Mouse (Mus musculus) adrenal gland, postnatal 4 days (tissue): ENCODE data around the gene Ttc3. TPM values are rescaled to one million over a fixed set of nuclear protein-coding genes. Genes with fewer than 3 reads are reported as not detected.
A peak's percentile ranks its signal among the peaks of the same experiment; 100 is the strongest.
"Not testable (repeated sequence)": the region's sequence is repeated elsewhere in the genome, so short reads cannot be mapped to it uniquely, and the experiment has no call there.

Experiments
- DNase-seq, 2 experiments: peaks; one replicate each; pipeline ENCODE4 v3.0.0; 2021 to 2022; ENCODE audit warnings: low spot score in 2 of 2, mixed read lengths in 2 of 2
- long read RNA-seq, 2 experiments: library from polyadenylated mRNA; stranded (forward); transcript quantifications; one replicate each; pipeline ENCODE4 v2.0.0; 2021
- total RNA-seq, 2 experiments: library from RNA; stranded (reverse); gene quantifications; 2 replicates each; pipeline ENCODE4 v1.2.3; 2021

The Ttc3 gene
- 100 to 1,000 TPM; 163 to 178 TPM for total RNA-seq
- long read RNA-seq, experiment 1, partial matches to known transcripts, result 6 of 11 reads
- long read RNA-seq, experiment 1, other reads (novel, unspliced or antisense), result 5 of 11 reads
- long read RNA-seq, experiment 2, partial matches to known transcripts, result 27 of 99 reads
- long read RNA-seq, experiment 2, other reads (novel, unspliced or antisense), result 60 of 99 reads

DNA sequence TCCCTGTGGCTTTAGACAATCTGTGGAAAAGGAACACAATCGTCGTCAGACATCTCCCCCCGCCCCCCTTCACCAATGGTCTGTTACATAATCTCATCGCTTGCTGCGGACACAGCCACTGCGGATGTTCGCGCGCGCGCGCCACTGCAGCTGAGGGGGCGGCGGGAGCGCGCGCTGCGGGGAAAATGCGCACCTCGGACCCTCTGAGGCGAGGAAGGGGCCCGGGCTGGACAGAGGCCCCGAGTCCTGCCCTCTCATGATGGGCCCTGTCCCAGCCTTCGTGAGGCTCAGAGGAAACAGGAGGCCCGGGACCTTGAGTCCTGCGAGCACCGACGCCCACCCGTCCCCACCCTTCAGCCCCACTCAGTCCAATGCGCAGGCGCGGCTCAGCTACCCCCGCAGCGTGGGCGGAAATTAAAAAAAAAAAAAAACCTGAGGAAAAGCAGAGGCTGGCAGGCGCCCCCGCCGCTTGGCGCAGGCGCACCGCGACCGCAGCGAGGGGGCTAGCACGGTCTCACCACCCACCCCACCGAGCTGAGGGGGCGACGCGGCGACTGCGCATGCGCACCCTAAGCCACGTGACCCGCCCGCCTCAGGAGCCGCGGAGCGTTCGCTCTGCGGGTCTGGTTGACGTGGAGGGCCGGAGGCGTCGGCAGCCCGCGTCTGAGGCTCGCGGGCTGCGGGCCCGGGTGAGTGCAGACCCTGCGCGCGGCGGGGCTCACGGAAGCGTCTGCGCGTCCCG, at the start of gene Ttc3:
Gene Ttc3 (plus strand): TSS at position 446 of the 742 bp plus-strand sequence.
- peak; percentile 89 to 92 for DNase-seq

DNA sequence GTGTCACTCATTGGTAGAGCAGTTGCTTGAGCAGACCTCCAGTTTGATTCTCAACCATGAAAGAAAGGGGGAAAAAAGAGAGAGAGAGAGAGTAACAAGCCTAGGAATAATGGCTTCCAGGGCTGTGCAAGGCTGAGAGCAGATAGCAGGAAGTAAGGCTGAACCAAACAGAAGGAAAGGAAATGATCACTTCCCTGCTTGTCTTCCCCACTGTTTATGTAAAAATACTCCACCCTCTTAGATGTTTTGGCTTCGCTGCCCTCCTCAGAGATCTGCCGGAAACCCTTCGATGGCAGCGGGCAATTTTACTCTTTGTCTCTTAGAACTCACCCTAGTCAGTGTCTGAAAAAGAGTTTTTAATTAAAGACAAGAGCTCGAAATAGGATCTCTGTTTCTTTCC, 46.7 kb upstream of the Ttc3 start:
- DNase-seq, result no peak

DNA sequence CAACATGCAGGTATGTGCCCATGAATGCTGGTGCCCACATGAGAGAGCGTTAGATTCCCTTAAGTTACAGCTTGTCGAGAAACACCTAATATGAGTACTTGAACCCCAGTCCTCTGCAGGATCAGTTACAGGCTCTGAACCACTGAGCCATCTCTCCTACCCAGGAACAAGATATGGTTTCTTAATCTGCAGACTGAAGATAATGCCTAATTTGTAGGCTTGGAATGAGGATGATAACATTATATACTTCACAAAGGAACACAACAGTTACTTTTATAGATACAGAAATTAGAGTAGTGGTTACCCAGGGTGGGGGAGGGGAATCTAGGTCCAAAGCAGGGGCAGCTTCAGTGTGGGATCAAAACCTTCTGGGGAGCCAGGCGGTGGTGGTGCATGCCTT, 44.4 kb upstream of the Ttc3 start:
- DNase-seq, result no peak

DNA sequence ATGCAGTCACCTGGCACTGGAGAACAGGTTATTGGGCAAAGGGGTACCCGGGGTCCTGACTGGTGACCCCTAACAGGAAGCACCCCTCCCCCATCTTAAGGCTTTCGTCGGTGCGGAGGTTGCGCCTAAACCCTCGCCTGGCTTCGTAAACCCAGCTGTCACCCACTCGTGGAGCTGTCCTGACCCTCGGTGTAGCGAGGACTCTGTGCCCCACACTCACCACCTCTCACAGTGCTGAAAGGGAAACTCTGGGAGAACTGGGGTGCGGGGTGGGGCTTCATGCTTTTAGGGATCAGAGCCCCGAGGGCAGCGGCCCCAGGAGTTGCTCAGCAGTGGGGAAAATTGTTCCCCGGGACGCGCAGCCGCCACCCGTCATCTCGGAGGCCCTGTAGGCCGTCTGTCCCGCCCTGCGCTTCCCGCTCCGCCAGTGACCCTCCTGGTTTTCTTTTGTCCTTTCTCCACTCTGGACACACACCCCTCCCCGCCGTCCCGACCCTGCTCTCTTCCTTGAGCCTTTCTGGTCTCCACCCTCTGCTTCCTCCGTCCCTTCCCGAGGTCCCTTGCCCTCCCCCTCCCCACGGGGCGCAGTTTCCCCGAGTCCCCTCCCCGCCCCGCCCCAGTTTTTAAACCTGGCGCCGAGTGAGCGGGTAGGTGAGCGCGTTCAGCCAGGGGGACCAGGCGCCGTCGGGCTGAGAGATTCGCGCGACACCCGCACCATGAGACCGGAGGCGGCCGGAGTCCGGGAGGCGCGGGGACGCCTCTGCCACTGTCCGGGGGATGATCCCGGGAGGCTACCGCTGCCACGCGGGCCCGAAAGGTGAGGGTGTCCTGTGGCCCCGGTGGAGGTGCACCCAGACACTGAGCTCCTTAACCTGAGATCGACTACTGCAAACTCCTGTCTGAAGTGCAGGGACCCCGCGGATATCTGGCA, 42.4 kb upstream of the Ttc3 start, which contains the start of gene Ripply3:
Gene Ripply3 (plus strand): TSS at position 640 of the 931 bp plus-strand sequence.
- peak; percentile 18 to 37 for DNase-seq

DNA sequence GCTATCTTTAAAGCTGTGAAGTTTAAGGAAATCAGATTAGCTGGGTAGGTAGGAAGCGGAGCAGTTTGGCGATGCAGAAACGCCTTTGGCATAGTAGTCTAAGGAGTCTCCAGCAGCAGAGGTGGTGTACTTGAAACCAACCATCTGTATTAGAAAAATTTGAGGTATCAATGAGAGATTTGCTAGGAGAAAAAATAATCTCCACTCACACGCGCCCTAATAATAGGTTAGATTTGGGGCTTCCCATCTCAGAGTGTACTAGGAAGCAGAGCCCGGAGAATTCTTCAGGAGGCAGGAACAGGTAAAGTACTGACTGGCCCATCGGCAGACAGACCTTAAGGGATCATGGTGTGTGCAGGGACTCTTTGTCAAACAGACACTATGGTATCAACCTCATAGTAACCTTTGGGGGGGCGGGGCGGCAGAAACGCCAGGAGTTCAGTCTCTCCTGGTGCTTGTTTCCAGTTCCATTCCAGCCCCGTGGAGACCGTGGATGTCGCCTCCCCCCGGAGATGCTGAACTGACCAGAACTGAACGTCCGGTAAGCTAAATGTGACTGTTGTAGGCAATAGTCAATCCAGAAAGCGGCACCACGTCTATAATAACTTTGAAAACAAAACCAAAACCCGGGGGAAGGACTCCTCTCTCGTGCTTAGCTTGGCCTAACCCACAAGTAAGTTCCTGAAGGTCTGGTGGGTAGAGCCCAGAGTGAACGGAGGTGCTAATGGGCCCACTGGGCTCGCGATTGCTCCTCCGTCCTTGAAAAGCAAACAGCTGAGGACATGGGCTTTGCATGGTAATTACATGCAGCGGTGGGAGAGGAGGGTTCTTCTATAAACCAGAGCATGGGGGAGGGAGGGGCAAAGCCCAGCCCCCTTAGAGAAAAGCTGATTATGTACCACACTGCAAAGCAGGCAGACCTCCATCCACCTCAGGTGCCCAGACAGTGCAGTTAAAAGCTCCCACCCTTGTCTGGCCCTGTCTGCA, 41.2 kb upstream of the Ttc3 start:
- no peak for DNase-seq

DNA sequence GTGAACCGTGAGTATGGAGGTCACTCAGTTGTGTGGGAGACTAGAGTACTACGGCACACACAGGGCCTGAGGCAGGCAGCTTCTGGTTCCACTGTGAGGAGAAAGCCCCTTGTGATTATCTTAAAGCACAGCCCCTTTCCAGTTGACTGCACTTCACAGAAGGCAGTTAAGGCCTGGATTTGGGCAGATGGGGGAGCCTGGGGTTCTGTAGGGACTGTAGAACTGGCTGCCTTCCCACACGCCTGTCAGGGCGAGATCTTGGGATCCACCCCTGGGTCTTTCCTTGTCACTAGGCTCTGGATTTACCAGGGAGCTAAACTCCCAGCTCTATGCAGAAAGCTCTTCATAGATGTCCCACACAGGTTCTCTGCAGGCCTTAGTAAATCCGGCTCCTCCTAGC, 40.0 kb upstream of the Ttc3 start:
- no peak for DNase-seq

DNA sequence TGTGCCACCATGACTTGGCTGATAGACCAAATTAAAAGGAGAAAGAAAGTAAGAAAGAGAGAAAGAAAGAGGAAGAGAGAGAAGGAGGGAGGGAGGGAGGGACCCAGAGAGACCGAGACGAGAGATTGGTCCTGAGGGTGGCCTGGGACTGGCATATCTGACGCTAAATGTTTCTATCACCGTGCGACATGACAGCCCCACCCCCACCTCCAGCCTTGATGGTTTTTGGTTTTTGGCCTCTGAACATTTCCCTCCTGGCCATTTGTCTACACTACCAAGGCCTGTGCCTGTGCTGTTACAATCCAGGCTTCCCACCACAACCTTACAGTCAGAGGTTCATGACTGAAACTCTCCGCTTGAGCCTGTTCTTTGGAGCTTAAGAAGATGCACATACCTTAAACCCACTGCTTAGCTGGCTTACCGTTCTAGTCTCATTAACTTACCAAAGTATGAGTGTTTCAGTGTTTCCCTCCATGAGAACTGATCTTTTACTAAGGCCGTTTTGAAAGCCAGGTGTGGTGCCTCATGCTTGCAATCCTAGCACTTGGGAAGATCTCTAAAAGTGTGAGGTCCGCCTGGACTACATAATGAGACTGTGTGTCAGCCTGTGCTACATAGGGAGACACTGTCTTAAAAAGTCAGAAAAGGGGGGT, 39.1 kb upstream of the Ttc3 start:
- no peak for DNase-seq

DNA sequence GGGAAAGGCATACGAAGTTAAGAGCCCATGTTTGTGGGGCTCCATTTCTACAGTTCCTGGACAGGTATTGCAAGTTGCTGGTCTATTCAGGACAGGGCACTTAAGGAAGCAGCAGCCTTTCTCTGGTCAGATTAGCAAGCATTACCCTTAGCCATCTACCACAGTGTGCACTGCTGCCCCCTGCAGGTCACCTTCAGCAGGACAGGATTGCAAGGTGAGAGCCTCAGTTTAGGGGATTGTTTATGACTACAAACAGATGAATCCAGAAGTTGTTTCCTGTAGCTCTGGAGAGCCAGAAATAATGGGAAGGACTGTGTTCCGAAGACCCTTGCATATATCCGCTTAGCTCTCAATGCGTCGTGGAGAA, 38.5 kb upstream of the Ttc3 start:
- DNase-seq, result peak; percentile 30 to 53

DNA sequence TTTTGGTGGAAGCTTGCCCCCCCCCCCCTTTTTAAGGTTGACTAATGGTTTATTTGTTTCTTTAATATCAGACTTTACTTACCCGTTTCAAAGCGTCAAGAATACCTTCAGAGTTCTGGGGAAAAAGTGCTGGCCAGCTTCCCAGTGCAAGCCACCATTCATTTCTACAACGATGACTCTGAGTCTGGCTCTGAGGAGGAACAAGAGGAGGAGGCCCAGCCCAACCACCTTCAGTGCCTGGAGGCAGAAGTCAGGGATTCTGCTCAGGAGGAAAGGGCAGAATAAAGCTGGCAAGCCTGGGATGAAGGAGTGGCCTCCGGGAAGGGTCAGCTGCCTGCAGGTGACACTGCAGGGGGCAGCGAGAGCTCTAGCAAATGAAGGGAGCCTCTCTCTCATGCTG, 34.8 kb upstream of the Ttc3 start:
- DNase-seq, result no peak

DNA sequence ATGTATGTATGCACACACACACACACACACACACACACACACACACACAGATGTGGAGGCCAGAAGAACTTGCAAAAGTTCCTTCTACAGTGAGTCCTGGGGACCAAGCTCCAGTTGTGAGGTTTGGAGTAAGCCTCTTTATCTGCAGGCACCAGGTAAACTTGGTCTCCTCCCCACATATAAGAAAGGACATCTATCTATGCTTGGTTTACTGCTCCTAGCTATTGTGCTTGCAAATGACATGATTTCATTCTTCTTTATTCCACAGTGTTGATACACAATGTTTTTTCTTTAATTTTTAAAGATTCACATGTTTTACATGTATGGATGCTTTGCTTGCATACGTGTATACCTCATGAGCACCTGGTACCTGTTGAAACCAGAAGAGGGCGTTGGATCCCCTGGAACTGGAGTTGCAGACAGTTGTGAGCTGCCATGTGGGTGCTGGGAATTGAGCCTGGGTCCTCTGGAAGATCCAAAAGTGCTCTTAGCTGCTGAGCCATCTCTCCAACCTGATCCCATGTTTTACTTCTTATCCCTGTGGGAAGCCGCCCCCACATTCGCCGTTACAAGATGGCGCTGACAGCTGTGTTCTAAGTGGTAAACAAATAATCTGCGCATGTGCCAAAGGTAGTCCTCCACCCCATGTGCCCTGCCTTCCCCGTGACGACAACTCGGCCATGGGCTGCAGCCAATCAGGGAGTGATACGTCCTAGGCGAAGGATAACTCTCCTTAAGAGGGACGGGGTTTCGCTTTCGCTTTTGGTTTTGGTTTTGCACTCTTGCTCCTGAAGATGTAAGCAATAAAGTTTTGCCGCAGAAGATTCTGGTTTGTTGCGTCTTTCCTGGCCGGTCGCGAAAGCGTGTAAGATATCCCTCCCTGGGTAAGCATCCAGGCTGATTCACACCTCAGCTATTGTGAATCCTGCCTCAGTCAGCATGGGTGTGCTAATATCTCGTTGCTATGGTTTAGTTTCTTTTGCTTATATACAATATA, 31.0 kb upstream of the Ttc3 start:
- DNase-seq, result not testable (repeated sequence)

DNA sequence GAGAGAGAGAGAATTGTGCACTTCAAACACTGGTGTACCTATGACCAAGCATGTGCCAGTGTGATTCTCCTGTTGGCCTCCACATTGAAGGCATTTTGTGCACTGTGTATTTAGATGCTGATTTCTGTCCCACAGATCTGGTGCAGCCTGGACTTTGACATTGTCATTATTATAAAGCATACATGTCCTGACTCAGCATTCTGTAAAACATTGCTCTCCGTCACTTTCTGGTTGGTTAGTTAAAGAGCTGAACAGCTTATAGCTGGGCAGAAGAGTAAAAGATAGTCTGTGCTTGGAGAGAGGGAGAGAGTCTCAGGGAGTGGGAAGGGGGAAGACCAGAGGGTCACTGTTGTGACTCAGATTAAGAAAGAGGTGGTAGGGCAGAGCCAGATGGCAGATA, 24.7 kb upstream of the Ttc3 start:
- DNase-seq, result no peak

DNA sequence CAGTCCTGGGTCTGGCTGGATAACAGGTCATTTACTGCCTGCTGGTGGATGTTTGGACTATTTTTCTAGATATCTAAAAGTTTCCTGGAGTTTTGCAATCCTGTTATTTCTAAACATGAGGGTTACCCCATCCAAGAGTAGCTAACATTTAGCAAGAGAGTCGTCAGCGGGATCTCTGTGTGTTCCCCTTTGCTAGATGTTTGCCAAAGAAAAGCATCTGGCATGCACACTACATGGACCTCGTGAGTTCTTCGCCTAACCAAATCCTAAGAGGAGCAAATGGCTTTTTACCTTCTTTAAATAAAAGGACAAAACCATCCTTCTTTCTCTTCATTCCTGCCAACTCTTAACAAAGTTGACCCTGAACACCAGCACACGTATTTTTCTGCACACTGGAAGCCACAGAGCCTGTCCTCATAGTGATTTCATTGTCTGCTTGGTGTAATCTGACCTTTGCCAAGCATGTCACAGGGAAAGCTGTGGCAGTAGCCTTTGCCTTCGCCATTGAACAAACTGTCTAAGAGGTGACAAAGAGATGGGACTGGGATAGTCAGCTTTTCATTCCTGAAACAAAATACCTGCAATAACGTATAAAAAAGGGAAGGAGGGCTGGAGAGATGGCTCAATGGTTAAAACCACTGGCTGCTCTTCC, 23.2 kb upstream of the Ttc3 start:
- no peak for DNase-seq

DNA sequence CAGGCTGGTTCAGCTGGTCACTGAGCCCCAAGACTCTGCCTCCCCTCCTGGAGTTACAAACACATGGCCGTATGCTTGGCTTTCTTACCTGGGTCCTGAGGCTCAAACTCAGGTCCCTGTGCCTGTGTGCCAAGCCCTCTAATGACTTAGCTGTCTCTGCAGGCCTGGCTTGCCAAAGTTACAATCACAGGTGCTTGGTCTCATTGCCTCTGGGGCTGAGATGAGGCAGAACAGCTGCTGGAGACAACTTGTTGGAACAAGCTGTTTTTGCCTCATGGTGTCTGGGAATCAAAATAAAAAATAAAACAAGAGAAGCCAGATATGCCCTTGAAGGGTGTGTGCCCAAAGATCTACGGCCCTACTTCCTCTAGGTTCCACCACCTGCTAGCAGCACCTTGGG, 21.6 kb upstream of the Ttc3 start:
- DNase-seq, result no peak

DNA sequence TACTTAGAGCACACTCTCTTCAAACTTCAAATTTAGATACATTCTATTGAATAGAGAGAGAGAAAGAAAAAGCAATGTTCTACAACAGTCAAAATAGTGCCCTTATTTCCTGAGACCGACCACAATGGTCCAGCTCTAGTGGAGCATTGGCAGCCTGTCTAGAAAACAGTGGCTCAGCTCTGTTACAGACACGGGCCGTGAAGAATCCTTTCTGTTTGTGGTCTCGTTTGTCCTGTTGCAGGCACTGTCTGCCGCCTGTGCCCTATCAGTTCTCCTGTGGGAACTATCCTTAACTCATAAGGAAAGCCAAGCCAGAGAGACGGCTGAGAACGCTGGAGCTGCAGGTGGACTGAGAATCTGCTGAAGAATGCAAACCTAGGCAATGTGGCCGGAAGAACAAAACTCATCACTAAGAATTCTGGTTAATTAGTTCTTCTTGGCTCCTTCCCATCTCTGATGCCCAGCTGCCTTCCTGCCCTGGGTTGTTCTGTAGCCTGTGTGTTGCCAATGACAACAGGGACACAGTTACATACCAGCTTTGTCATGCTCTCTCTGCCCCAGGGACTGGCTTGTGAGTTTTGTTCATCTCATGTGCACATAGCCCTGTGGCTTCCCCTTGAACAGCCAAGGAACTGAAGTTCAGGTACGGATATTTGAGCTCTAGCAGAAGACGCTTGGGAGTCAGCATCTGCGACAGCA, 20.7 kb upstream of the Ttc3 start:
- DNase-seq, result no peak

DNA sequence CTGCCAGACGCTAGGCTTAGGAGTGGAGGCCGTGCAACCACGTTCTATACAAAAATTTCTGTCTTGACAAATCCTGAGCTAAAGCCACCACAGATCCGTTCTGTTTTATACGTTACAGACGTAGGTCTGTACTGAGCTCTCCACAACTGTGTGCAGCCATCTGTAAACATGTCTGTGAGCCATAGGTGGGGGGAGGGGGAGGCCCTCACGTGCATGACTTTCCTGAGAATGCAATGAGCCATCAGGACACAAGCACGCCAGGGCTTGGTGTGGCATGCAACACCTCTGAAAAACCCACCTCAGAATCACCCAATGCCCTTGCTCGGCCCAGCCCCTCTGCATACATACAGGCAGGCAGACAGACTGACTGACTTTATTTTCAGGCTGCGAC, 20.1 kb upstream of the Ttc3 start:
- no peak for DNase-seq

DNA sequence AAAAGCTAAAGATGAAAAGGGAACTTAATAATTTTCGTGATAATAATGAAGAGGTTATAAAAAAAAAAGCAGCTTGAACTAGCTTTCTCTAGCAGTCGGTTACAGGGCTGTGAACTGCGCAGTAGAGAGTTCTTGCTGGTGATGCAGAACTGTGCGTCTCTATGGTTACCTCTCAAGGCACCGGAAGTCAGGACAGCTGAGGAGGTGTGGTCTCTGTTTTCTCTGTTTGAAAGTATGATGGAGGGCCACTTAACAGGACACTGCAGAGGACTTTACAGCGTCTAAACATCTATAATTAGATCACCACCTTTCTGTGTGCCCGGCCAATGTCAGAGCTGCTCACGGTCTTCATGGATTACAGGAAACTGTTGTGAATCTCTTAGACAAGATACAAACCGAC, 16.0 kb upstream of the Ttc3 start:
- no peak for DNase-seq

DNA sequence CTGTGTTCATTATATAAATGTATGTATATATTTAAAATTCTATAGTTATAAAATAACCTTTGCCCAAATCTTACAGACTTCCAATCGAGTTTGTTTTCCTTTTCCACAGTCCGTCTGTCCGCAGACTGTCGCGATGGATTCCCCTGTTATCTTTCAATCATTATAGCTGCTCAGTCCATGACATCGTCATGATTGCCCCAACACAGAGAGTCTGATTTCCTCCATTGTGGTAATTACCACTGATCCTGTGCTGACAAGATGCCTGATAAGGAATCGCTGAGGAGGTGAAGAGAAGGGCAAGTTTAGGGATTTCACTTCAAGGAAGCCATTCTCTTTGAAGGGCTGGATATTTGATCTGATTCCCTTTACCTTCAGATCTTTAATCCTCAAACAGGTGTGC, 14.4 kb upstream of the Ttc3 start:
- DNase-seq, result no peak
